Mouse (Mus musculus): ENCODE results near the gene Haghl. TPM values are rescaled to one million over a fixed set of nuclear protein-coding genes. Genes with fewer than 3 reads are reported as not detected.

Gene Haghl
- 167 and 268 TPM in 2 replicates for polyA plus RNA-seq (2012; rRNA removed)

DNA sequence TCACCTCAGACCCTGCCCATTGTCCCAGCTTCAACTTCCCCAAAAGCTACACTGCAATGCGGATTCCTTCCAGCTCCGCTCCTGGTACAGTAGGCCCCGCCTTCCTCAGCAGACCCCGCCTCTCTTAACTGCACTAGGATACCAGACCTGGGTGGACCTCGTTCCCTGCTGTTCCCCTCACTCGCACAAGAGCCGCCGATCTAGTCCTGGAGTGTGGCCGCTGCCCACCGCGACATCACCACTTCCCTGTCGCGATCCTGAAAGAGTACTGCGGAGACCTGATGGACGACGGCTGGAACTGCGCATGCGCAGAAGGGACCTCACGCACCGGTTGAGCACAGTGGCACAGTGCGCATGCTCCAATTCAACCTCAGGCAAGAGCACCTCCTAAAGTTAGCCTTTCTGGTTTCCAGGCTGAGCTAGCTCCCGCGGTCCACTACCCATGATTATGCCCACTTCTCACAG, at the start of gene Haghl:
Gene Haghl (minus strand): TSS at position 393 of the 465 bp plus-strand sequence.
- TF ChIP-seq CTCF (IDR thresholded peaks at IDR 0.05; ENCODE audit: borderline replicate concordance, extremely low read depth, insufficient read depth, insufficient read length) (no peak), POLR2A (IDR thresholded peaks at IDR 0.05; ENCODE audit: borderline replicate concordance, extremely low read depth, insufficient read depth, insufficient read length, poor library complexity, severe bottlenecking) (peak; percentile 46; the same call in 1 of the 2 replicates)
- DNase-seq (ENCODE audit: low read depth) = peak; percentile 98

GRCm38 (mm10) chr17:25834595-25835222, 49.2 kb upstream of the Haghl start:
- no peak for DNase-seq (ENCODE audit: low read depth)
- TF ChIP-seq CTCF (IDR thresholded peaks at IDR 0.05; ENCODE audit: borderline replicate concordance, extremely low read depth, insufficient read depth, insufficient read length) (no peak), POLR2A (IDR thresholded peaks at IDR 0.05; ENCODE audit: borderline replicate concordance, extremely low read depth, insufficient read depth, insufficient read length, poor library complexity, severe bottlenecking) (no peak)

GRCm38 (mm10) chr17:25833961-25834594, 48.6 kb upstream of the Haghl start:
- TF ChIP-seq POLR2A (IDR thresholded peaks at IDR 0.05; ENCODE audit: borderline replicate concordance, extremely low read depth, insufficient read depth, insufficient read length, poor library complexity, severe bottlenecking) (no peak), CTCF (IDR thresholded peaks at IDR 0.05; ENCODE audit: borderline replicate concordance, extremely low read depth, insufficient read depth, insufficient read length) (no peak)
- no peak for DNase-seq (ENCODE audit: low read depth)

GRCm38 (mm10) chr17:25833291-25833663, 47.8 kb upstream of the Haghl start, which contains the start of gene Stub1:
TSS of gene Stub1 (minus strand) at chr17:25833404.
- DNase-seq (ENCODE audit: low read depth) = peak; percentile 93
- TF ChIP-seq POLR2A (IDR thresholded peaks at IDR 0.05; ENCODE audit: borderline replicate concordance, extremely low read depth, insufficient read depth, insufficient read length, poor library complexity, severe bottlenecking) (no peak), CTCF (IDR thresholded peaks at IDR 0.05; ENCODE audit: borderline replicate concordance, extremely low read depth, insufficient read depth, insufficient read length) (no peak)

- TF ChIP-seq POLR2A (IDR thresholded peaks at IDR 0.05; ENCODE audit: borderline replicate concordance, extremely low read depth, insufficient read depth, insufficient read length, poor library complexity, severe bottlenecking) = peak; percentile 82
- no peak for TF ChIP-seq CTCF (IDR thresholded peaks at IDR 0.05; ENCODE audit: borderline replicate concordance, extremely low read depth, insufficient read depth, insufficient read length)
- DNase-seq (ENCODE audit: low read depth) = peak; percentile 99
Observed at GRCm38 (mm10) chr17:25832436-25833290, 47.2 kb upstream of the Haghl start.

DNA sequence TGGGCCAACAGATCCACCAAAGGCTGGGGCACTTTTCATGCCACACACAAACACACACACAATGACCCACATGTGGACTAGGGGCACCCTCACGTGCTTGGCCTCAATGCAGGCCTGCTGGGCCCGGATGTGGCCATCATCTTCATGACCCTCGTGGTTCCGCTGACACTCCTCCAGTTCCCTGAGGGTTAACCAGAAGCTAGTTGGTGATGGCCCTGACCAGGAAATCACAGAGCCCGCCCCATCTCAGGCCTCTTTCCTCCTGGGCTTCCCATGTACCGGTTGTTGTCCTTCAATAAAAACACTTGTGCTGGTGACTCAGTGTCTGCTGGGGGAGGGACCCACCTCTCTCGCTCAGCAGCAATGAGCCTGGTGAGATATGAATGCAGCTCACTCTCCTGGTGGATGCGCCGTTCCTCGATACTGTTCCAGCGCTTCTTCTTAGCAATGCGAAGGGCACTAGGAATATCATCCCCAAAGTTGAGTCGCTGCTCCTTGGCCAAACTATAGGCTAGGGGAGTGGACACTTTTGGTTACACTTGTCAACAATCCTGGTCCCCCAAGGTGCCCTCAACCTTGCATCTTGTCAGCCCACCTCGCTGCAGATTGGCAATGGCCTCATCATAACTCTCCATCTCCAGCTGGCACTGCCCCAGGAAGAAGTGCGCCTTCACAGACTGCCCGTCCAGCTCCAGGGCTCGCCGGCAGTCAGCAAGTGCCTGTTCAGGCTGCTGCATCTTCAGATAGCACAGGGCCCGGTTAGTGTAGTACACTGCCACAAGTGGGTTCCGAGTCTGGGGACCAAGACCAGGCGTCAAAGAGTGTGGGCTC, 46.2 kb upstream of the Haghl start:
- DNase-seq (ENCODE audit: low read depth) = no peak
- TF ChIP-seq POLR2A (IDR thresholded peaks at IDR 0.05; ENCODE audit: borderline replicate concordance, extremely low read depth, insufficient read depth, insufficient read length, poor library complexity, severe bottlenecking) = no peak
- no peak for TF ChIP-seq CTCF (IDR thresholded peaks at IDR 0.05; ENCODE audit: borderline replicate concordance, extremely low read depth, insufficient read depth, insufficient read length)

GRCm38 (mm10) chr17:25830806-25831431, 45.4 kb upstream of the Haghl start:
- no peak for DNase-seq (ENCODE audit: low read depth)
- TF ChIP-seq POLR2A (IDR thresholded peaks at IDR 0.05; ENCODE audit: borderline replicate concordance, extremely low read depth, insufficient read depth, insufficient read length, poor library complexity, severe bottlenecking) (no peak), CTCF (IDR thresholded peaks at IDR 0.05; ENCODE audit: borderline replicate concordance, extremely low read depth, insufficient read depth, insufficient read length) (no peak)

DNA sequence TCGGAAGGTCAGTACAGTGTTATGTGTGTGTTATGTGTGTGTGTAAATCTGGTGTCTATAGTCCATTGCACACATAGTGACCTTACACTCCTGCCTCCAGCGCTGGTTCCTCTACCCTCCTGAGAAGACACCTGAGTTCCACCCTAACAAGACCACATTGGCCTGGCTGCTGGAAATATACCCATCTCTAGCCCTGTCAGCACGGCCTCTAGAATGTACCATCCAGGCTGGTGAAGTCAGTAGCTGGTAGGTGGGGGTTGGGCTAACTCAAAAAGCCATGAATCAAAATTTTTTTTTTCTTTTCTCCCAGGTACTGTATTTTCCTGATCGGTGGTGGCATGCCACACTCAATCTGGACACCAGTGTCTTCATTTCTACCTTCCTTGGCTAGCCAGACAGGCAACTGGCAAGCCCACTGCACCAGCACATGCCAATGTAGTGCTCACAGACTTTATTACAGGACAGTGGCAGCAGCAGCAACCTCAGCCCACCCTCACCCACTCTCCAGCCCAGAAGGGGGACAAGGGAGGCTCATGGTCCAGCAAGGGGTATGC, 44.8 kb upstream of the Haghl start:
- DNase-seq (ENCODE audit: low read depth) = no peak
- TF ChIP-seq POLR2A (IDR thresholded peaks at IDR 0.05; ENCODE audit: borderline replicate concordance, extremely low read depth, insufficient read depth, insufficient read length, poor library complexity, severe bottlenecking) (no peak), CTCF (IDR thresholded peaks at IDR 0.05; ENCODE audit: borderline replicate concordance, extremely low read depth, insufficient read depth, insufficient read length) (no peak)

DNA sequence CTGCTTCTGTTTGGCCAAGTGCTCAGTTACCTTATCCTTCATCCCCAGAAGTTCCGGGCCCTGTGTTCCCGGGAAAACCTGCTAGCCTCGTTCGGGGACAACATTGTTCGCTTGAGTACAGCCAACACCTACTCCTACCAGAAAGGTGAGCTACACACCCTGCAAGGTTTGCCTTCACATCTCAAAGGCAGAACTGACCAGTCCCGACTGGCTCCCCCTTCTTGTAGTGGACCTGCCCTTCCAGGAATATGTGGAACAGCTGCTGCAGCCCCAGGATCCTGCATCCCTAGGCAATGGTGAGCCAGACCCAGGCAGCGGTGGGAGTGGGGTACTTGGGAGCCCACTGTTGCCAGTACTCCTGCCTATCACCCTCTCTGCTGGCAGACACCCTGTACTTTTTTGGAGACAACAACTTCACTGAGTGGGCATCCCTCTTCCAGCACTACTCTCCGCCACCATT, 44.1 kb upstream of the Haghl start:
- TF ChIP-seq POLR2A (IDR thresholded peaks at IDR 0.05; ENCODE audit: borderline replicate concordance, extremely low read depth, insufficient read depth, insufficient read length, poor library complexity, severe bottlenecking) (no peak), CTCF (IDR thresholded peaks at IDR 0.05; ENCODE audit: borderline replicate concordance, extremely low read depth, insufficient read depth, insufficient read length) (no peak)
- DNase-seq (ENCODE audit: low read depth) = no peak

Data from brain, embryonic 14.5 days (tissue).